Mouse (Mus musculus): ENCODE results near the gene Dnm1.

GRCm38 (mm10) chr2:32282289-32282688 lies 70.8 kb downstream of the Dnm1 start:
- TF ChIP-seq CTCF (IDR thresholded peaks at IDR 0.05; ENCODE audit: low read depth, low read length) (no peak), POLR2A (IDR thresholded peaks at IDR 0.05; ENCODE audit: extremely low read depth, insufficient read depth, low read length) (no peak)
